ENCODE assay signal across 13 mouse cellular contexts in genomic region chr2:4621471-4621985, GRCm38 (mm10). TPM values are rescaled to one million over a fixed set of nuclear protein-coding genes. Genes with fewer than 3 reads are reported as not detected.
DNase-seq lines count a peak whose midpoint lies in the region; ATAC-seq and TF ChIP-seq lines count a peak whose summit lies in the region.
"Had no signal": no experiment of that assay in that cellular context is flagged by ENCODE, and none has a peak within 500 bp of the region (broad histone marks: within the 10 kb centered on the region; RNA-seq: fewer than 3 reads in every experiment).

No protein-coding gene starts in this region.

- no peaks in the 10 kb centered on the region for H3K4me1 ChIP-seq in forebrain, postnatal 0 days (ENCODE audit: insufficient read depth)
- H3K4me1 ChIP-seq in forebrain, embryonic 10.5 days: peaks cover 16% of the 10 kb centered on the region
- 0 out of 2 replicates have a peak, but pooled peaks cover 2% of the 10 kb centered on the region for H3K4me1 ChIP-seq in kidney, postnatal 0 days (replicated peaks; ENCODE audit: insufficient read depth, low read length)
- H3K4me1 ChIP-seq in heart, embryonic 13.5 days: peaks cover 20% of the 10 kb centered on the region
- peaks cover 20% of the 10 kb centered on the region for H3K4me1 ChIP-seq in limb, embryonic 15.5 days

- no peak overlapping the region for H3K9ac ChIP-seq in forebrain, postnatal 0 days
- H3K9ac ChIP-seq in kidney, postnatal 0 days (ENCODE audit: low read depth, low read length): no peak overlapping the region
- no peak overlapping the region for H3K9ac ChIP-seq in heart, embryonic 13.5 days
- no peak overlapping the region for H3K9ac ChIP-seq in limb, embryonic 15.5 days
- H3K9ac ChIP-seq: midbrain, embryonic 12.5 days had no signal

- peak overlapping the region; percentile 42 for H3K27ac ChIP-seq in forebrain, postnatal 0 days (ENCODE audit: low read depth, low read length)
- H3K27ac ChIP-seq in forebrain, embryonic 10.5 days: no peak overlapping the region
- H3K27ac ChIP-seq in kidney, postnatal 0 days: no peak overlapping the region; the same call in 1 of the 2 replicates
- H3K27ac ChIP-seq in heart, embryonic 13.5 days (replicated peaks): peak overlapping the region; percentile 71
- H3K27ac ChIP-seq in limb, embryonic 15.5 days: peak overlapping the region; percentile 85
- H3K27ac ChIP-seq: left cerebral cortex, adult 2 months; midbrain, embryonic 12.5 days had no signal

- H3K9me3 ChIP-seq in forebrain, postnatal 0 days (ENCODE audit: low read length): no peaks in the 10 kb centered on the region
- H3K9me3 ChIP-seq in forebrain, embryonic 10.5 days: no peaks in the 10 kb centered on the region
- H3K9me3 ChIP-seq in kidney, postnatal 0 days (replicated peaks; ENCODE audit: low read length): no peaks in the 10 kb centered on the region
- no peaks in the 10 kb centered on the region for H3K9me3 ChIP-seq in heart, embryonic 13.5 days
- H3K9me3 ChIP-seq in limb, embryonic 15.5 days: no peaks in the 10 kb centered on the region
- H3K9me3 ChIP-seq: G1E; midbrain, embryonic 12.5 days had no signal

- DNase-seq in forebrain, postnatal 0 days: no peak
- DNase-seq in forebrain, embryonic 10.5 days (ENCODE audit: extremely low spot score, low spot score): no peak
- DNase-seq in kidney, postnatal 0 days (ENCODE audit: low spot score): peak; percentile 17
- DNase-seq in kidney, postnatal 25 days: no peak
- no peak for DNase-seq in urinary bladder, postnatal 25 days (ENCODE audit: low spot score)
- DNase-seq in cerebellum, postnatal 4 days (ENCODE audit: low spot score in 2 of 2): no peak
- DNase-seq: cerebellum, postnatal 36 days; kidney, adult 8-10 months had no signal

- WGBS in forebrain, postnatal 0 days: 59% methylated on average over 3 of the region's 3 CpGs
- 87% methylated on average over 3 of the region's 3 CpGs for WGBS in forebrain, embryonic 10.5 days
- WGBS in kidney, postnatal 0 days: 35% methylated on average over 3 of the region's 3 CpGs
- WGBS in heart, embryonic 13.5 days: 79% methylated on average over 3 of the region's 3 CpGs
- 28% methylated on average over 3 of the region's 3 CpGs for WGBS in limb, embryonic 15.5 days

- TF ChIP-seq CTCF in forebrain, postnatal 0 days (IDR thresholded peaks at IDR 0.05; ENCODE audit: low read depth): no peak
- TF ChIP-seq CTCF in kidney, postnatal 0 days (IDR thresholded peaks at IDR 0.05; ENCODE audit: low read depth): no peak

- peaks cover 19% of the 10 kb centered on the region; the same call in 1 of the 2 replicates for H3K36me3 ChIP-seq in forebrain, postnatal 0 days (ENCODE audit: insufficient read depth)
- H3K36me3 ChIP-seq in forebrain, embryonic 10.5 days (replicated peaks): peaks cover 34% of the 10 kb centered on the region
- H3K36me3 ChIP-seq in kidney, postnatal 0 days (ENCODE audit: insufficient read depth, low read length): 0 out of 2 replicates have a peak, but pooled peaks cover 5% of the 10 kb centered on the region
- peaks cover 37% of the 10 kb centered on the region for H3K36me3 ChIP-seq in heart, embryonic 13.5 days
- peaks cover 14% of the 10 kb centered on the region for H3K36me3 ChIP-seq in limb, embryonic 15.5 days

- ATAC-seq in forebrain, postnatal 0 days: peak; percentile 8; the same call in 1 of the 2 replicates
- ATAC-seq in kidney, postnatal 0 days (replicated peaks; ENCODE audit: low FRiP score, low read depth): no peak; the same call in 1 of the 2 replicates
- ATAC-seq in heart, embryonic 13.5 days (ENCODE audit: extremely low read depth, insufficient number of reproducible peaks, low FRiP score, low TSS enrichment): no peak
- no peak for ATAC-seq in limb, embryonic 15.5 days (ENCODE audit: insufficient number of reproducible peaks, low FRiP score, low TSS enrichment, low read depth)

- H3K27me3 ChIP-seq in forebrain, postnatal 0 days (ENCODE audit: insufficient read depth, low read length): no peaks in the 10 kb centered on the region
- no peaks in the 10 kb centered on the region for H3K27me3 ChIP-seq in forebrain, embryonic 10.5 days (ENCODE audit: poor library complexity, severe bottlenecking)
- no peaks in the 10 kb centered on the region for H3K27me3 ChIP-seq in kidney, postnatal 0 days (ENCODE audit: insufficient read depth, low read length)
- no peaks in the 10 kb centered on the region for H3K27me3 ChIP-seq in heart, embryonic 13.5 days (replicated peaks)
- H3K27me3 ChIP-seq in limb, embryonic 15.5 days: no peaks in the 10 kb centered on the region
- H3K27me3 ChIP-seq: midbrain, embryonic 12.5 days had no signal

- H3K4me3 ChIP-seq in forebrain, postnatal 0 days (ENCODE audit: low read depth, low read length): no peak overlapping the region
- no peak overlapping the region for H3K4me3 ChIP-seq in forebrain, embryonic 10.5 days
- H3K4me3 ChIP-seq in kidney, postnatal 0 days (replicated peaks; ENCODE audit: low read depth, low read length): no peak overlapping the region
- no peak overlapping the region for H3K4me3 ChIP-seq in heart, embryonic 13.5 days
- H3K4me3 ChIP-seq in limb, embryonic 15.5 days: no peak overlapping the region
- H3K4me3 ChIP-seq: left cerebral cortex, adult 2 months; midbrain, embryonic 12.5 days had no signal

- no peak overlapping the region for H3K4me2 ChIP-seq in forebrain, postnatal 0 days (ENCODE audit: low read depth)
- no peak overlapping the region for H3K4me2 ChIP-seq in kidney, postnatal 0 days (ENCODE audit: low read length)
- H3K4me2 ChIP-seq in heart, embryonic 13.5 days: no peak overlapping the region
- peak overlapping the region; percentile 8; the same call in 1 of the 2 replicates for H3K4me2 ChIP-seq in limb, embryonic 15.5 days
- H3K4me2 ChIP-seq: midbrain, embryonic 12.5 days had no signal

RNA-seq across cellular contexts. Expression of gene Prpf18, which starts 30.4 kb away (rescaled TPM):
- total RNA-seq in forebrain, postnatal 0 days (2014; rRNA removed): 43.0 and 47.2 TPM in 2 replicates
- 22.0 and 31.4 TPM in 2 replicates for polyA plus RNA-seq in forebrain, postnatal 0 days (2015; fragmentation: Nextera tagmentation; extraction: Ambion mirVana)
- polyA plus RNA-seq in forebrain, embryonic 10.5 days (2016; fragmentation: Nextera tagmentation; extraction: Ambion mirVana): 39.5 and 41.0 TPM in 2 replicates
- polyA plus RNA-seq in kidney, postnatal 0 days (2015; fragmentation: Nextera tagmentation; extraction: Ambion mirVana): 24.3 and 28.2 TPM in 2 replicates
- polyA plus RNA-seq in heart, embryonic 13.5 days (2015; fragmentation: Nextera tagmentation; extraction: Ambion mirVana): 26.2 and 27.9 TPM in 2 replicates
- polyA plus RNA-seq in limb, embryonic 15.5 days (2015; fragmentation: Nextera tagmentation; extraction: Ambion mirVana): 34.1 and 35.1 TPM in 2 replicates

Comparison
In these comparisons a context has a peak if more than half of its experiments do, and no peak if none do; other contexts are left out.
1. H3K27ac ChIP-seq: peak in forebrain, postnatal 0 days (single experiment), heart, embryonic 13.5 days (single experiment) and limb, embryonic 15.5 days (single experiment); none in forebrain, embryonic 10.5 days (single experiment) and kidney, postnatal 0 days (single experiment).